Mouse (Mus musculus) lung, adult 2 months (tissue): ENCODE measurements around the gene Epha4. TPM values are rescaled to one million over a fixed set of nuclear protein-coding genes. Genes with fewer than 3 reads are reported as not detected.

Source experiments
- DNase-seq: peaks from one replicate; pipeline ENCODE4 v3.0.0; 2022
- H3K4me1 ChIP-seq: fragments of 200-500 bp; 2 replicates; pipeline ENCODE4 v1.6.1; 2011; ENCODE audit warnings: low read length; ENCODE audit not compliant: control insufficient read depth, insufficient read depth
- H3K4me3 ChIP-seq: fragments of 200-500 bp; replicated peaks from 2 replicates; pipeline ENCODE3; 2011; ENCODE audit warnings: low read depth, mild to moderate bottlenecking, control low read depth, low read length; ENCODE audit errors: extremely low read depth
- CTCF ChIP-seq: fragments of 200-500 bp; IDR thresholded peaks from 2 replicates; pipeline ENCODE4 v1.5.1; 2011; ENCODE audit warnings: mild to moderate bottlenecking, low read length, control low read depth; ENCODE audit not compliant: insufficient read depth
- POLR2A ChIP-seq: fragments of 200-500 bp; IDR thresholded peaks from 2 replicates; pipeline ENCODE4 v1.6.1; 2011; ENCODE audit warnings: low read depth, mild to moderate bottlenecking, control low read depth, low read length, borderline replicate concordance; ENCODE audit errors: extremely low read depth
- WGBS: fragments of 180-500 bp; shearing (Covaris S2); methylation state at CpG from one replicate; pipeline ENCODE4 v1.1.7; 2018; 5-methylcytosine and 5-hydroxymethylcytosine counted together
- polyA plus RNA-seq: library from polyadenylated mRNA; depleted of rRNA; stranded (reverse); fragments of >200 nt; gene quantifications from 2 replicates; pipeline ENCODE4 v1.2.3, GENCODE M21; 2012

Gene Epha4
- polyA plus RNA-seq, 1 experiment: 20.6 TPM

GRCm38 (mm10) chr1:77484766-77485596, 29.9 kb downstream of the Epha4 start:
- DNase-seq: no peak
- no peak for TF ChIP-seq POLR2A
- TF ChIP-seq CTCF: no peak
- Histone ChIP-seq H3K4me1 (no peaks in the 10 kb centered on the region; the same call in 1 of the 2 replicates), H3K4me3 (no peak overlapping the region)
- WGBS: 70% methylated on average over 6 of the region's 6 CpGs

GRCm38 (mm10) chr1:77475808-77476413, 39.0 kb downstream of the Epha4 start:
- TF ChIP-seq POLR2A: no peak
- TF ChIP-seq CTCF: no peak
- H3K4me3 ChIP-seq: no peak overlapping the region
- 78% methylated on average over 3 of the region's 3 CpGs for WGBS
- no peak for DNase-seq
- H3K4me1 ChIP-seq: peaks cover 11% of the 10 kb centered on the region

- TF ChIP-seq POLR2A (no peak), CTCF (no peak)
- 43% methylated on average over 12 of the region's 12 CpGs for WGBS
- peaks cover 13% of the 10 kb centered on the region for H3K4me1 ChIP-seq
- H3K4me3 ChIP-seq: no peak overlapping the region
- no peak for DNase-seq
Measured at GRCm38 (mm10) chr1:77473446-77474376, 41.2 kb downstream of the Epha4 start.

- Histone ChIP-seq H3K4me3 (no peak overlapping the region), H3K4me1 (peaks cover 13% of the 10 kb centered on the region)
- 97% methylated on average over 2 of the region's 2 CpGs for WGBS
- no peak for DNase-seq
- no peak for TF ChIP-seq POLR2A
- TF ChIP-seq CTCF: no peak
Measured at GRCm38 (mm10) chr1:77472566-77472965, 42.3 kb downstream of the Epha4 start.

- H3K4me1 ChIP-seq: peaks cover 17% of the 10 kb centered on the region
- no peak for TF ChIP-seq POLR2A
- TF ChIP-seq CTCF: no peak
- DNase-seq: no peak
- 46% methylated on average over 5 of the region's 5 CpGs for WGBS
- no peak overlapping the region for H3K4me3 ChIP-seq
Measured at GRCm38 (mm10) chr1:77471447-77471846, 43.4 kb downstream of the Epha4 start.

GRCm38 (mm10) chr1:77471037-77471436, 43.9 kb downstream of the Epha4 start:
- Histone ChIP-seq H3K4me3 (no peak overlapping the region), H3K4me1 (peaks cover 17% of the 10 kb centered on the region)
- DNase-seq: no peak
- 26% methylated on average over 5 of the region's 5 CpGs for WGBS
- TF ChIP-seq POLR2A (no peak), CTCF (no peak)

- Histone ChIP-seq H3K4me3 (no peak overlapping the region), H3K4me1 (peaks cover 17% of the 10 kb centered on the region)
- DNase-seq: no peak
- no peak for TF ChIP-seq CTCF
- 39% methylated on average over 5 of the region's 5 CpGs for WGBS
Measured at GRCm38 (mm10) chr1:77468717-77469314, 46.1 kb downstream of the Epha4 start.

- H3K4me3 ChIP-seq: peak overlapping the region; percentile 49
- WGBS: 46% methylated on average over 4 of the region's 4 CpGs
- peaks cover 22% of the 10 kb centered on the region for H3K4me1 ChIP-seq
- DNase-seq: no peak
- no peak for TF ChIP-seq CTCF
- TF ChIP-seq POLR2A: no peak
Measured at GRCm38 (mm10) chr1:77465524-77465923, 49.4 kb downstream of the Epha4 start.

GRCm38 (mm10) chr1:77464108-77464507, 50.8 kb downstream of the Epha4 start:
- no peak for TF ChIP-seq POLR2A
- TF ChIP-seq CTCF: no peak
- Histone ChIP-seq H3K4me3 (no peak overlapping the region), H3K4me1 (peaks cover 22% of the 10 kb centered on the region)
- no peak for DNase-seq
- 59% methylated on average over 1 of the region's 1 CpGs for WGBS
